Mouse (Mus musculus) megakaryocyte, embryonic 14.5 days (primary cell): ENCODE measurements around the gene Bcar3. TPM values are rescaled to one million over a fixed set of nuclear protein-coding genes. Genes with fewer than 3 reads are reported as not detected.

Experiments used
- H3K27me3 ChIP-seq: replicated peaks from 2 replicates; pipeline ENCODE3; 2012; ENCODE audit warnings: inconsistent platforms
- H3K36me3 ChIP-seq: replicated peaks from 2 replicates; pipeline ENCODE3; 2012; ENCODE audit warnings: low read length, inconsistent platforms, mixed read lengths
- H3K4me1 ChIP-seq: 2 replicates; pipeline ENCODE4 v1.6.1; 2012; ENCODE audit warnings: inconsistent platforms
- H3K4me3 ChIP-seq: replicated peaks from 2 replicates; pipeline ENCODE3; 2012; ENCODE audit warnings: moderate library complexity, mild to moderate bottlenecking, inconsistent platforms
- H3K9me3 ChIP-seq: 2 replicates; pipeline ENCODE4 v1.6.1; 2012; ENCODE audit warnings: inconsistent platforms
- FLI1 ChIP-seq: IDR thresholded peaks from 2 replicates; pipeline ENCODE4 v1.6.1; 2012; ENCODE audit warnings: low read length, inconsistent platforms, mixed read lengths
- GATA1 ChIP-seq: IDR thresholded peaks from 3 replicates; pipeline ENCODE4 v1.6.1; 2012; ENCODE audit warnings: mixed read lengths, low read length, inconsistent platforms, borderline replicate concordance
- polyA plus RNA-seq: library from polyadenylated mRNA; stranded (reverse); fragments of >175 nt; gene quantifications from 2 replicates; pipeline ENCODE4 v1.2.3, GENCODE M21; 2012; ENCODE audit warnings: low replicate concordance; ENCODE audit not compliant: insufficient read depth

Bcar3 gene
- polyA plus RNA-seq, 1 experiment = 3.6 TPM

GRCm38 (mm10) chr3:122499647-122500046, 205.7 kb downstream of the Bcar3 start:
- Histone ChIP-seq H3K4me3 (no peak overlapping the region), H3K36me3 (no peaks in the 10 kb centered on the region), H3K27me3 (peaks cover 43% of the 10 kb centered on the region), H3K9me3 (no peaks in the 10 kb centered on the region), H3K4me1 (peaks cover 16% of the 10 kb centered on the region; the same call in 1 of the 2 replicates)
- no peak for TF ChIP-seq FLI1
- no peak for TF ChIP-seq GATA1

DNA sequence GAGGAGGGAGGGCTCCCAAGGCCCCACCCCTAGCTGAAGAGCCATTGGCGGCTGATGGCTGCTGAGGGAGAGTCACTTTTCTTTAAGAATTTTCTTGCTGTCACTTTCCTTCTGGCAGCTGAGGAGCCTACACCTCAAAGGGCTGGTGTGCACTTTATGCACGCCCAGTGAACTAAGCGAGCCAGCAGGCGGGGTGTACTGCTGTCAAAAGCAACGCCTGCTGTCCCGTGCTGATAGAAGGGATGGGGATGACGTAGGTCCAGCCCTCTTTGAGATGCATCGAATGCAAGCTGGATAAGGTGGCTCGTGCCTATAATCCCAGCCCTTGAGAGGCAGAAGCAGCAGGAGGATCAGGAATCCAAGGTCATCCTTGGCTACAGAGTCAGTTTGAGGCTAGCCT, 207.0 kb downstream of the Bcar3 start:
- no peaks in the 10 kb centered on the region for H3K36me3 ChIP-seq
- peaks cover 25% of the 10 kb centered on the region for H3K4me1 ChIP-seq

DNA sequence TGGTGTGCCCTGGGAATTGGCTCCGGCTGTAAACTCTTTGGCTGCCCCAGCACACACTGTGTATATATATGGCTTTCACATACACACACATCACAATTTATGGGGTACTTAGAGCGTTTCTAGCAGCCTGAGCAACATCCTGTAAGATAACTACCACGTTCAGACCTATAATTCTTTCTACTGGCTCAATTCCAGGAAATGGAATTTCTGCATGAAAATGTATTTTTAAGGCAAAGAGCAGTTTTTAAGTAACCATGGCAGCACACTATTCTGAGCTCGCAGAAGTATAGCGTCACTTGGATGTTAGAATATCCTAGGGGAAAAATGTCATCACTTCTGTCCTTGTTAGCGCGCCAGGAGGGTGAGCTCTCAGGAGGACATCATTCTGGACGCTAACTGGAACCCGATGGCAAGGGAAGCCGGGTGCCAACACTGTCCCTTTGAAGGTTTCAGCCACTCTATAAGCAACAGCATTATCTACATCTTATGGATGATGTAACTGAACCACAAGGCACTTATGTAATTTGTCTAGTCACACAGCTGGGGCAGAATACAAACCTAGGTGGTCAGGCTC, 212.5 kb downstream of the Bcar3 start:
- H3K4me3 ChIP-seq = no peak overlapping the region
- no peak for TF ChIP-seq FLI1
- TF ChIP-seq GATA1 = no peak
- no peaks in the 10 kb centered on the region for H3K9me3 ChIP-seq
- peaks cover 16% of the 10 kb centered on the region for H3K27me3 ChIP-seq
- peaks cover 68% of the 10 kb centered on the region for H3K4me1 ChIP-seq
- no peaks in the 10 kb centered on the region for H3K36me3 ChIP-seq

More for the DNA sequence above, 207.0 kb downstream of the Bcar3 start:
- TF ChIP-seq FLI1 (no peak), GATA1 (no peak)
- Histone ChIP-seq H3K27me3 (peaks cover 45% of the 10 kb centered on the region), H3K4me3 (no peak overlapping the region), H3K9me3 (no peaks in the 10 kb centered on the region)

DNA sequence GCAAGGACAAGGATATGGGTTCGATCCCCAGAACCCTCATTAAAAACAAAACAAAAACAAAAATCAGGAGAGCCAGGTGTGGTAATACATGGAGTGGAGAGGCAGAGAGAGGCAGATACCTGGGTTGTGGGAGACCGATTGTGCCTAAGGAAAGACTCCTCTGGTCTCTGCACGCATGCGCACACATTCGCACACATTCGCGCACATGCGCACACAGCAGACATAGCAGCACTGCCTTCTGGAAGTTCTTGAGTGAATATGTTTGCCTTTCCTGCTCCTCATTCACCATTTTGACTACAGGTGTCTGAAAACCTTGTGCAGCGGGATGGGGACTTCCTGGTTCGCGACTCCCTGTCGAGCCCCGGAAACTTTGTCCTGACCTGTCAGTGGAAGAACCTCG, 213.9 kb downstream of the Bcar3 start:
- H3K4me1 ChIP-seq = peaks cover 78% of the 10 kb centered on the region
- H3K9me3 ChIP-seq = no peaks in the 10 kb centered on the region
- no peak overlapping the region for H3K4me3 ChIP-seq
- no peak for TF ChIP-seq FLI1
- no peak for TF ChIP-seq GATA1
- peaks cover 10% of the 10 kb centered on the region for H3K27me3 ChIP-seq
- H3K36me3 ChIP-seq = peaks cover 2% of the 10 kb centered on the region

DNA sequence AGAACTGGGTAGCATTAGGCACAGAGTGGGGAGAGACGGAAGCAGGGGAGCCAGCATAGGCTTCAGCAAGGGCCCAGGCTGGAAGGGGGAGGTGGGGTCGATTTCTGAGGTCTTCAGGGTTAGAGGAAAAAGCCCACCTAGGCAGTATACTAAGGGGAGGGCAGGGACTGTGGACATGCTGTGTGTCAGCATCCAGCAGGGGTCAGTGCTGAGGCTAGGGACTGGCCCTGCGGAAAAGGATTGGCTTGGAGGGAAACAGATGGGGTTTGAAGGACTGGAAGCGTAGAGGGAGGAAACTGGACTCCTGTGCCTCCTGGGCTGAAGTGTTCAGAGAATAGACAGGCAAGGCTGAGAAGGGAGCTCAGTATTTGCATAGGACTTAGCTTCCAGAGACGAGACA, 215.1 kb downstream of the Bcar3 start:
- Histone ChIP-seq H3K4me1 (peaks cover 83% of the 10 kb centered on the region), H3K27me3 (peaks cover 11% of the 10 kb centered on the region), H3K4me3 (peak overlapping the region; percentile 5), H3K9me3 (no peaks in the 10 kb centered on the region), H3K36me3 (peaks cover 2% of the 10 kb centered on the region)
- TF ChIP-seq FLI1 (no peak), GATA1 (no peak)

- H3K36me3 ChIP-seq = peaks cover 2% of the 10 kb centered on the region
- no peak for TF ChIP-seq GATA1
- no peaks in the 10 kb centered on the region for H3K9me3 ChIP-seq
- H3K27me3 ChIP-seq = peaks cover 10% of the 10 kb centered on the region
- peaks cover 86% of the 10 kb centered on the region for H3K4me1 ChIP-seq
- peak overlapping the region; percentile 34 for H3K4me3 ChIP-seq
These were observed 215.8 kb downstream of the Bcar3 start for GRCm38 (mm10) chr3:122509534-122510239.

DNA sequence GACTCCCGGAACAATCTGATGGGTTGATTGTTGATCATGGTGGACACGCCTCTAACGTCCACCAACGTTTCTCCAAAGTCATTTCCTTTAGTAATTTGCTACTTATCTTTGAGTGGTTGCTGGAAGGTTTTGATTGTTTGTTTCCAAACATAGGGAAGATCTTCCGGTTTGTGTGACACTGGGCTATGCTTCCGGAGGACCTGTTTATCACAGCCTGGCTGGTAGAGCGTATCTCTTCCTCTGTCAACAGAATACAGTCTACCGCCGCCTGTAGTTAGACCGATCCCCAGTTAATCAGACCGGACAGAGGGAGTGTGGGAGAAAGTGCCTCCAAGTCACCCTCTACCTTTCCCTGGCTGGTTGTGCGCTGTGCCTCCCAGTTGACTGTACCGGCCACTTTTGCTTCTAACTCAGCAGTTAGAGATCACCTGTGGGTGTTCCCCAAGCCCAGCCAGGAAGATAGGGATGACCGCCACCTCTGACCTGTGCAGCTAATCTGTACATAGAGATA, 216.4 kb downstream of the Bcar3 start:
- TF ChIP-seq GATA1 (no peak), FLI1 (no peak)
- H3K4me1 ChIP-seq = peaks cover 88% of the 10 kb centered on the region
- H3K27me3 ChIP-seq = peaks cover 8% of the 10 kb centered on the region
- no peaks in the 10 kb centered on the region for H3K9me3 ChIP-seq
- peak overlapping the region; percentile 59 for H3K4me3 ChIP-seq
- H3K36me3 ChIP-seq = peaks cover 2% of the 10 kb centered on the region

- Histone ChIP-seq H3K27me3 (peaks cover 8% of the 10 kb centered on the region), H3K4me1 (peaks cover 89% of the 10 kb centered on the region), H3K4me3 (no peak overlapping the region), H3K36me3 (peaks cover 2% of the 10 kb centered on the region), H3K9me3 (no peaks in the 10 kb centered on the region)
- TF ChIP-seq FLI1 = no peak
- TF ChIP-seq GATA1 = no peak
These were observed 217.0 kb downstream of the Bcar3 start for GRCm38 (mm10) chr3:122510932-122511331.

DNA sequence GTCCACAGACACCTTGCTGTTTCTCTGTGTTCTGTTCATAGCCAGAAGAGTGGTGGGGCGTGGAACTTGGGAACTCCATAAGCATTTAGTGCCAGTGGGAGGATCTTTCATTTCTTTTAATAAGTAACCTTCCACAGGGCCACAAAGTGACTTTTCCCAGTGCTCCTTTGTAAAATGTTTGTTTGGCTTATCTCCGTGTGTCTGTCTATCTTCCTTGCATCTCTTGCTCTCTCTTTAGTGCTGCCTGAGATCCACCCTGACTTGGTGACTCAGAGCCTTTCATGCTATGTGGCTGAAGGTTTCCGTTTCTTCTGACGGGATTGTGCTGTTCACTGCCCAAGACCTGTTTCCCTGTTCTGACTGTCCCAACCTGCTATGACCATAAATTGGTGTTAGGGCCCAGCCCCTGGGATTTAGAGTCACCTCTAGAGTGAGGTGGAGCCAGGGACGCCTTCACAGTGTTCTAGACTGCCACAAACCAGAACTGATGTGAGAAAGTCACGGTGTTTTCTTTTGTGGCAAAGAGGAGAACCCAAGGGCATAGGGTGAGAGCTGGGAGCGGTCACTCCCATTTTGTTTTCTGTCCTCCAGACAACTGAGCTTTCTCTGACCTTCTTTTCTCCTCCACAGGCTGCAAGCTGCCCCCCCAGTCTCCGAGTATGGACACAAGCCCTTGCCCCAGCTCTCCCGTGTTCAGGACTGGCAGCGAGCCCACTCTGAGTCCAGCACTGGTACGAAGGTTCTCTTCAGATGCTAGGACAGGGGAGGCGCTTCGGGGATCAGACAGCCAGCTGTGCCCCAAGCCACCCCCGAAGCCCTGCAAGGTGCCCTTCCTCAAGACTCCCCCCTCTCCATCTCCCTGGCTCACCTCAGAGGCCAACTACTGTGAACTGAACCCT, 218.0 kb downstream of the Bcar3 start:
- TF ChIP-seq FLI1 (no peak), GATA1 (no peak)
- H3K4me3 ChIP-seq = no peak overlapping the region
- peaks cover 87% of the 10 kb centered on the region for H3K4me1 ChIP-seq
- H3K36me3 ChIP-seq = peaks cover 2% of the 10 kb centered on the region
- H3K27me3 ChIP-seq = peaks cover 8% of the 10 kb centered on the region
- H3K9me3 ChIP-seq = no peaks in the 10 kb centered on the region
